Mouse (Mus musculus) embryo, embryonic 10 days (tissue): ENCODE results near the gene Ndufaf2.

Experiments
- DNase-seq: peaks from one replicate; pipeline ENCODE4 v3.0.0-alpha.2; 2015; ENCODE audit warnings: low spot score

The Ndufaf2 gene

DNA sequence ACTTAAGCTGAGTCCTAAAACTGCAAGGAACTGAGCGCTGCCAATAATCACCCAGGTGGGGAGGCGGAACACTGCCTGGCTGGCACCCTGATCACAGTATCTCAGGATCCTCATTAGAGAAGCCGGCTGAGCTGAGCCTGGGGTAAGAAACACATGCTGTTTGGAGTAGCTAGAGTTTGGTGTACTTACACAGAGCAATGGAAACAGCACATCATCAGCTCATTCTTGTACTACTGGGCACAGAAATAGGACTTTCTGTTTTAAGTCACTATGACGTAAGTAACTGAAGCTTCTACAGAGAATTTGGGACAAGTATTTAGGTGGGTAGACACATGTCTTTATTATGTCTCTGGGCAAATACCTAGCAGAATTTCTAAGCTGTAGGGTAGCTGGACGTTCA, 72.4 kb downstream of the Ndufaf2 start:
- DNase-seq, result no peak

DNA sequence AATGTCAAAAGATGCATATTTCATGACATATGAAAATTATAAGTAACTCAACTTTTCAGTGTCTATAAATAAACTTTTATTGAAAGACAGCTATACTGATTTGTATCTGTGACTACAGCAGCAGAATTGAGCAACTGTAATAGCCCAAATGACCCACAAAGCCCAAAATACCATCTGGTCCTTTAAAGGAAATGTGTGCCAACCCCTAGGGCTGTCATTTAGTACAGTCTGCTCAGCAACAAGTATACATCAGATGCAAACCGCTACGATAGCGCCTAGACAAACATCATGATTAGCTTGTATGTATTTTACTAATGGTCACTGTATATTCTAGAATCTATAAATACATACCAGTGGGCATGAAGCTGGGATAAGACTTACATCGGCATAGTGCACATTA, 74.3 kb downstream of the Ndufaf2 start:
- DNase-seq, result no peak

GRCm38 (mm10) chr13:108077901-108078300, 80.5 kb downstream of the Ndufaf2 start:
- DNase-seq, result no peak

- no peak for DNase-seq
These were observed 80.9 kb downstream of the Ndufaf2 start for GRCm38 (mm10) chr13:108077476-108077875.

DNA sequence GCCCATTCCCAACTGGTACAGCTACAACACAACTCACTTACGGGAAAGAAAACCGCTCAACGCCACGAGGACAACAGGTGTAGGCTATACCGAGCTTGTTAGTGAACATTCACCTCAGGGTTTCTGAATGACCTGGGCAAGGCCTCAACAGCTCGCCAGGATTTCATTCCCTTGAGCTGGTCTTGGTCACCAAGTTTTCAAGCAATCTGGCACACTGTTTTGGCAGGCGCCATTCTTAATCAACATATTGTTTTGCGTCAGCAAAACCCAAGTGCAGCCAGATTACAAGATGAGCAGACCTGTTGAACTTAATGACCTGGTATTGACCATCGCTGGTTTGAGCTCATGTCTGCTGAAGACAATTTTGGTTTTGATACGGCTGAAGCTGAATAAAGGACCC, 88.3 kb downstream of the Ndufaf2 start:
- no peak for DNase-seq

DNA sequence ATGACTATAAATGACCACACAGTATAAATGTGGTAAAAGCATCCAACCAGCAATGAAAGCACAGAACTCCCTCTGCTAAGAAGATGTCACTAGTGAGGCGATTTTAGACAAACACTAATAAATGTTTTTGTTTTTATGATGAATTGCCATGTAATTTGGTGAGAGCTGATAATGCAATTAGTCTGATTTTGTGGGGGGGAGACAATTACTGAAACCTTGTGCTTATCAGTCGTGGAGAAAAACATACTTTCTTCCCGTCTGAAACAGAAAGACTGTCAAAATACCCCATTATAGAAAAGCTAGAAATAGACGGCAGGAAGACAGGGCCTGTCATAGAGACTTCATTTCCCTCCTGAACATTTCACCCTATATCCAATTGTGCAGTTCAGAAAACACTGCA, 89.3 kb downstream of the Ndufaf2 start:
- DNase-seq, result no peak

DNA sequence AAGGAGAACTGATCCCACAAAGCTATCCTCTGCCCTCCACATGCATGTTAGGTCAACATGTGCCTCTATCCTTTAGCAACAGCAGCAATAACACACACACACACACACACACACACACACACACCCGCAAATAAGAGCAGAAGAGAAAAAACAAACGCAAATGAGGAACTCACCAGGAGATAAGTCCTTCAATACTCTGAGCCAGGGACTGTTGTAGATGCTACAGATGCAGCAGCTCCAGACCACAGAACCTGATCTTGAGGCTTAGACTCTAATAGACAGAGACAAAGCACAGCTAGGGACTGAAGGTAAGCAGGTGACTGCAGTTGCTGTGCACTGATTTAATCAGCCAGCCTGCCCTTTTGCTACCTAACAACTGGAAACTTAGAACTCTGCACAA, 92.4 kb downstream of the Ndufaf2 start:
- DNase-seq, result no peak

- DNase-seq, result peak; percentile 49
These were observed 94.1 kb downstream of the Ndufaf2 start for GRCm38 (mm10) chr13:108064331-108064730.

- no peak for DNase-seq
These were observed 94.9 kb downstream of the Ndufaf2 start for GRCm38 (mm10) chr13:108063374-108064134.

DNA sequence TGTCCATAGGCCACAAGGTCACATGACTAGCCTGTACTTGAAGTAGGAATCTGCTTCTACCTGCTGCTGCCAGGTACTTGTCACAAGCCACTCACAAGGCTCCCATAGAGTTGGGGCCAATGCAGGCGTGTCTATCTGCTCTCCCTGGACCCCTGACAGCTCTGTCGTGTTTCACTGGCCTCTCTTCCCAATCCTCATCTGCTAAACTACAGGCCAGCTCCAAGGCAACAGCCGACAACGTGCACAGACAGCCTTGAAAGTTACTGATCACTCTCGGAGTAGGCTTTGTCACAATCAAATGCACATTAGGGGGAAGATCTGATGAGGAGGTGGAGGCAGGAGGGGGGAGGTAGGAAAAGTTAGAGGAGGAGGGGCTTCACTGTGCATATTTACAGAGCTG, 95.5 kb downstream of the Ndufaf2 start:
- no peak for DNase-seq

DNA sequence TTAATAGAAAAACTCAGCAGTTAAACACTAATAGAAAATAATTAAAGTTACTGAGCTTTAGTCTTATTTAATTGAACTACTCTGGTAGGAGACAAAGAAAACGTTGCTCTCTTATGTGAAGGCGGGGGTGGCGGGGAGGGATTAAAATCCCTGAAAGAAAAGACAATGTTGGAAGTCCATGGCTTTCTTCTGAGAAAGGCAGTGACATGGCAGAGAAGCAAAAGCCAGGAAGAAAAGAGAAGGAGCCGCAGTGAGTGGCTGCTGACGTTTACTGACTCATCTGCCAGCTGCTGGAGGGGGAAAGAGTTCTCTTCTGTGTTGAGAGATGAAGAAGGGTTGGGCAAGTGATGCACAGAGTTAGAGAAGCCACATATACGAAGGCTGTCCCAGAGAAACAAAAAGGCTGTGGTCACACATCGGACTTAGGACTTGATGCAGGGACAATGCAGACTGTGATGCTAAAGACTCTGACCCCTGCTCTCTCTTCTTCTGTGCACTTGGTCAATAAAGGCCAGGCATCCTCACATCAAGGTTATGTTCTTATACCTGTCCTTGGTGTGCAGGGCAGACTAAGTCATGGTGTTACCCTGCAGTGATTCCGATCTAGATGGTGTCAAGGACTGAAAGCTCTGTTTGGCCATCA, 97.4 kb downstream of the Ndufaf2 start:
- no peak for DNase-seq

DNA sequence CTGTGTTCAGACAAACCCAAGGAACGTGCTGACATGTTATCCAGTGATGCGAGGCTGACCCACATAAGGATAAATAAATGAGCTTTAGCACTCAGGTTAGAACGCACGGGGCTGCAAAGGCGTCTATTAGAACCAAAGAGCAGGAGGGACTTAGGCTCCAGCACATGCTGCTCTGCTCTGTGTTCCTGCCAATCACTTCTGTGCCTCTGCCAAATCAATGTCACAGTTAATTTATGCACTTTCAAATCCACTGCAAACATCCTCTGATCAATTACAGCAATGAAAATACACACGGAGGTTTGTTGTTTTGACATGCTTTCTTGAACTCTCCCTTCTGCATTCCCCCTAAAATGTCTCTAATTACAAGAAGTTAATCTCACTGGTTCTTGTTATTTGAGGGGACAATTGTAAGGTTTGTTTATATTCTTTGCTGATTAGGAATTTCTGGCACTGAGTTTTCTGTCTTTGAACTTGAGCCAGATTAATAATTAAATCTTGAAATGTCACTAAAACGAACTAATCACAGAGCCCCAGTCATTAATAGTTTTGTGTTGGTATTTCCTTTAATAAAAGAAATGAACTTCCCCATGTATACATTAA, 98.0 kb downstream of the Ndufaf2 start:
- peak; percentile 56 for DNase-seq

DNA sequence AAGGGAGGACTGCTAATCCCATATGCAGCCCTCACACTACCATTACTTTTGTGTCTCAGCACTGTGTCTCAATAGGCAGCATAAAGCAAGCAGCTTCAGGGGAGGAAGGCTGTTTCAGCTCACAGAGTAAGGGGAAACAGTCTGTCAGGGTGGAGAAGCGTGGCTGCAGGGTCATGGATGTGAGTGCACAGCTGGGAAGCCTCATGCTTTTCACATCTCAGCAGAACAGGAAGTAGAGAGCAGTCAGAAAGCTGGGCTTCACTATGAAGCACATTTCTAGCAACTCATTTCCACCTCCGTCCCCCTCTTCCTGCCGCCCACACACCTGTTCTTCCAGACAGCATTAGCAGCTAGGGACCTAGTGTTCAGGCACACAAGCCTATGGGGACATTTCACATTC, 101.5 kb downstream of the Ndufaf2 start:
- no peak for DNase-seq

- no peak for DNase-seq
These were observed 111.1 kb downstream of the Ndufaf2 start for GRCm38 (mm10) chr13:108047364-108047763.

DNA sequence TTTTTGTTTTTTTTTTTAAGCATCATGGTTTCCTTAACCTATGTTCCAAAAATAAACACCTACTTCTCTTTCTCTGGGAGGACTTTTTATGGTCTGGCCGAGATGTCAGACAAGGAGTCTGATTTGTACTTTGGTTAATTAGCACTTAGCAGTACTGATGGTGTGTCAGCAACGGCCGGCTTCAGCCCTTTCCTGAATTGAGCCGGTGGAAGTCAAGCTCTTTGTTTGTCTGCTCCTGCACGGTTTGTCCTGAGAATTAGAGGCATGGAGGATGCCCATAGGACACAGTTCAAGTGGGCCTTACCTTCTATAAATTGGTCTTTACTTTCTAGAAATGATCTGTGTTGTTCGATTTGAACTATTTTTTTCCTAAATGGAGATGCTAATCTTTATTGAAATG, 111.5 kb downstream of the Ndufaf2 start:
- no peak for DNase-seq

DNA sequence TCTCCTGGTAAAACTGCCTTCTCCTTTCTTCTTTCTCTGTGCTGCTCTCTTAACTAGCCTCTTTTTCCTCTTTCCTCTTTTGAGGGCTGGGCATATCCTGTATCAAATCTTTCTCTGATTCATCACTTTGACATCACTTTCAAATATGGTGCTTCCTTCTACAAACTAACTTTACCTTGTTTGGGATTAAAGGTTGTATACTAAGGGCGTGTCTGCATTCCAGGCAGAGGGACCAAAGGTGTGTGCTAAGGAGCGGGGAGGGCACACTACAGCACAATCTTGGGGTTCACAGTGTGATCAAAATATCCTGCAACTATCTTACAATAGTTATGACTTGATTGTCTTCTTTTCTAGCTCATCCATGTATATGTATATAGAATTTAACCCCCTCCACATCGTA, 112.4 kb downstream of the Ndufaf2 start:
- no peak for DNase-seq

GRCm38 (mm10) chr13:108045646-108046045, 112.8 kb downstream of the Ndufaf2 start:
- no peak for DNase-seq

DNA sequence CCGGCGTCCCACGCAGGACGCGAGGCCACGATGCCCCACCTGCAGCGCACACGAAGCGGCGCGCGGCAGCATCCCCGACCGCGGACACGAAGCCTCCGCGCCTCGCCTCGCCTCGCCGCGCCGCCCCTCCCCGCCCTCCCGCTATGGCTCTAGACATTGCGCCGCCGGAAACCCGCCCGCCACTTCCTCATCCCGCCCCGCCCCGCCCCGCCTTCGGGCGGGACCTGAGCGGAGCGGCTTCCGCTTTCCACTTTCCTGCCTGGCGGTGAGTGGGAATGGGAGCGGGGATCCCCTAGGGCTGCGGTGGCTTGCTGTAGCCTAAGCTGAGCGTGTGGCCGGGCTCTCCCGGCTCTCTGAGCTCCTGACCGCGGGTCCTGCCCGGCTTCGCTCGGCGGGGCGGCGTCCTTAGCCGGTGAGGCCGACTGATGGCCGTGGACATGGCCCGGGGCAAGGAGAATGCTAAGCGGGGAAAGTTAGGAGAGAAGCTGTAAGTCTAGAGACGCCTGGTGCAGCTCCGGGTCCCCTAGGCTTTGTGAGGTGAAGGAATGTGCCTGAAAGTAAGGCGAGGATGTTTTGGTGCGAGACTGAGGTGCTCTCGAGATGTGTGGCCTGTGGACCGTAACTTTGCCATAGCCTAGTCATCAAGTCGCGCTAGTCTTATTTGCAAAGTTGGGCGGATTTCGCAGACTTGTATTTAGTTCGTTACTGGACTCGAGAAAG, 114.0 kb downstream of the Ndufaf2 start, which contains the start of gene Smim15:
Gene Smim15, plus strand, starts transcription at position 225 of the 720 bp plus-strand sequence.
- DNase-seq, result peak; percentile 89

DNA sequence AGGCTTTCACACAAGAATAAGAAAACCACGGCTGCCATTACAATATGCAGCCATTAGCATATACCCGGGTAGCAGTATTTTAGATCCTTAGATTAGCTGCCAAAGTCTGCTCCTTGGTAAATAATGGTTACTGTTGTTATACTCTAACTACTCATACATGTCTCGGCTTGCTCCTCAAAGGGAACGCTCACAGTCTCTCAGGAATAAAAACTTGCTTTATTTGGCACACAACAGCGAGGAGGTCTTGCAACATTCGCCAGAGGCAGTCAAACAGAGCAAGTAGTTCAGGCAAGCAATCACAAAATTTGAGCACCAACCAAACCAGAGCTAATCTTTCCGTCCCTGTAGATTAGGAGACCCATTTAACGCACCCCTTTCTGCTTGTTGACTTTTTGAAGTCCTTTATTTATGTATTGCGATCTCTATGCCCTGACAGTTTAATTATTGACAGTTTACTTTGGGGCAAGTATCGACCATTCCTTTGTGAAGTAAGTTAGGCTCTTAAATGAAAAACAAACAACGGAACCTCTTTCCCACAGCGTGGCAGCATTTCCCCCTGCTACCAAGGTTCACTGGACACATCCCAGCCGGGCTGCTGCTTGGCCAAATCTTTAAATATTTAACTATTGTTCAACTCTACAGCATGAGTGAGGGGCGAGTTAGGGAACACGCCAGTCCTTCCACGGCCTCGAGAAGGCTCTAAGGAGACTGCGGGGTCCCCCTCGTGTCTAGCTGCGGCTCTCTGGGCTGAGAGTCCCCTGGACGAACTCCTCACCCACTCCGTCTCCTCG, 114.8 kb downstream of the Ndufaf2 start:
- DNase-seq, result peak; percentile 39

GRCm38 (mm10) chr13:108041358-108041757, 117.1 kb downstream of the Ndufaf2 start:
- peak; percentile 91 for DNase-seq

DNA sequence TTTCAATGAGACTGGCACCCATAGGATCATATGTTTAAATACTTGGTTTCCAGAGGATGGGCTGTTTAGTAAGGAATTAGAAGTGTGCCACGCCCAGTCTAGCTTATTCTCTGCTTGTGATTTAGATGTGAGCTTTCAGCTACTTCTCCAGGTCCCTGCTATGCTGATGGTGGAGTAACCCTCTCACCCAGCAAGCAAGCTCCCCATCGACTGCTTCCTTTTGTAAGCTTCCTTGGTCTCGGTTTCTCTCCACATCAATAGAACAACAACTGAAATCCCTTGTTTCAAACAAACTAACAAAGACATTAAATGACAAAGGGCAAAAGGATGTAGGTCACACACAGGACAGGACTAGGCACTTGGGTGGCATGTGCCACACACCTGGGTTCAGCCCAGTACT, 118.0 kb downstream of the Ndufaf2 start:
- no peak for DNase-seq

DNA sequence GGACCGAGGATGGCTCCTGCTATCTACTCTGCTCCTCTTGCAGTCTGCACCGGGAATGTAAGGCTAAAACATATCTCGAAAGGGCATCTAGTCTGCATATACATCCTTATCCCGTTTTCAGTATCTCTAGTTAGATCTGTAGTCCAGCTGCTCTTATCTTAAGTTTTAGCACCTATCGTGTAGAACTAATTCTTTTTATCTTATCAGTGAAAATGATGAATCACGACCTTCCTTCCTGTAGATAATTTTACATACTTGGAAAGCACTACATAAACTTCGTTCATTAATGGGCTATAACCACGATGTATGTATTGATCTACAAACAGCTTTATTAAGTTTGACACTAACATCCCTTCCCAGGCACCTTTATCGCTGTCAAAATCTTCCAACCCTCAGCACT, 118.5 kb downstream of the Ndufaf2 start:
- DNase-seq, result no peak
